Mouse (Mus musculus) bone marrow, adult 2 months (tissue): ENCODE data around the gene Tmem234.

ENCODE experiments used
- CTCF ChIP-seq: fragments of 200-500 bp; IDR thresholded peaks from 2 replicates; pipeline ENCODE4 v1.5.1; 2011; ENCODE audit warnings: low read length, control low read depth; ENCODE audit not compliant: control insufficient read depth, insufficient read depth
- POLR2A ChIP-seq: fragments of 200-500 bp; IDR thresholded peaks from 2 replicates; pipeline ENCODE4 v1.6.1; 2011; ENCODE audit warnings: low read depth, mild to moderate bottlenecking, control low read depth, low read length, borderline replicate concordance; ENCODE audit not compliant: control insufficient read depth

- TF ChIP-seq POLR2A: no peak
- no peak for TF ChIP-seq CTCF
Observed at GRCm38 (mm10) chr4:129585773-129586172, 14.7 kb upstream of the Tmem234 start.
